Mouse (Mus musculus) hindbrain, embryonic 11.5 days (tissue): Measurements from ENCODE around the gene Cyth4. TPM values are rescaled to one million over a fixed set of nuclear protein-coding genes. Genes with fewer than 3 reads are reported as not detected.
A peak's percentile ranks its signal among the peaks of the same experiment; 100 is the strongest.

Experiments used
- ATAC-seq: fragments of 200-750 bp; cut with Nextera tagmentation; 2 replicates; pipeline ENCODE4 v1.8.0; 2017; ENCODE audit warnings: mild to moderate bottlenecking, moderate TSS enrichment, moderate library complexity; ENCODE audit not compliant: low FRiP score
- DNase-seq: peaks from one replicate; pipeline ENCODE4 v3.0.0-alpha.2; 2015; ENCODE audit warnings: low spot score
- H3K27ac ChIP-seq: fragments of 300-500 bp; sonication (generic); 2 replicates; pipeline ENCODE4 v1.5.1; 2014; ENCODE audit warnings: mild to moderate bottlenecking, low read depth, low read length
- H3K27me3 ChIP-seq: fragments of 300-500 bp; sonication (generic); 2 replicates; pipeline ENCODE4 v1.6.1; 2014; ENCODE audit warnings: mild to moderate bottlenecking, low read length, moderate library complexity, mixed read lengths; ENCODE audit not compliant: control insufficient read depth, insufficient read depth
- H3K36me3 ChIP-seq: fragments of 300-500 bp; sonication (generic); 2 replicates; pipeline ENCODE4 v1.6.1; 2014; ENCODE audit warnings: mild to moderate bottlenecking, low read length, moderate library complexity, mixed read lengths; ENCODE audit not compliant: control insufficient read depth, insufficient read depth
- H3K4me1 ChIP-seq: fragments of 300-500 bp; sonication (generic); replicated peaks from 2 replicates; pipeline ENCODE4 v1.6.1; 2014; ENCODE audit warnings: low read length, mixed read lengths; ENCODE audit not compliant: control insufficient read depth, insufficient read depth
- H3K4me2 ChIP-seq: fragments of 300-500 bp; sonication (generic); replicated peaks from 2 replicates; pipeline ENCODE4 v1.6.1; 2014; ENCODE audit warnings: mild to moderate bottlenecking, low read depth, low read length
- H3K4me3 ChIP-seq: fragments of 300-500 bp; sonication (generic); 2 replicates; pipeline ENCODE4 v1.5.1; 2014; ENCODE audit warnings: low read depth, low read length
- H3K9ac ChIP-seq: fragments of 300-500 bp; sonication (generic); 2 replicates; pipeline ENCODE4 v1.6.1; 2014; ENCODE audit warnings: low read depth, low read length
- H3K9me3 ChIP-seq: fragments of 300-500 bp; sonication (generic); 2 replicates; pipeline ENCODE4 v1.6.1; 2016; ENCODE audit warnings: low read length; ENCODE audit not compliant: control insufficient read depth
- WGBS: fragments of 180-500 bp; shearing (Covaris S2); extraction: QIAGEN DNeasy Blood & Tissue Kit; methylation state at CpG from one replicate; pipeline ENCODE4 v1.1.7; 2014; 5-methylcytosine and 5-hydroxymethylcytosine counted together
- polyA plus RNA-seq: library from polyadenylated mRNA; unstranded; fragments of >200 nt; fragmentation: Nextera tagmentation; extraction: Ambion mirVana; gene quantifications from 2 replicates; pipeline ENCODE4 v1.2.1, GENCODE M21; 2014

Cyth4 gene
- 2.1 and 4.4 TPM in 2 replicates for polyA plus RNA-seq

- no peaks in the 10 kb centered on the region for H3K36me3 ChIP-seq
- no peak within 1 kb of the TSS for H3K4me3 ChIP-seq
- 85% methylated on average over 7 of the region's 7 CpGs for WGBS
- H3K4me2 ChIP-seq, result no peak within 1 kb of the TSS
- no peaks in the 10 kb centered on the region for H3K9me3 ChIP-seq
- no peaks in the 10 kb centered on the region for H3K4me1 ChIP-seq
- ATAC-seq, result no peak
- DNase-seq, result no peak
- H3K27ac ChIP-seq, result no peak within 1 kb of the TSS
- no peaks in the 10 kb centered on the region for H3K27me3 ChIP-seq
- no peak within 1 kb of the TSS for H3K9ac ChIP-seq
Measured at GRCm38 (mm10) chr15:78596914-78597313, at the start of gene Cyth4. Cyth4 (plus strand) TSS chr15:78597047.

- no peak for ATAC-seq
- Histone ChIP-seq H3K4me2 (no peak overlapping the region), H3K4me3 (no peak overlapping the region), H3K27ac (no peak overlapping the region), H3K36me3 (no peaks in the 10 kb centered on the region), H3K4me1 (peaks cover 5% of the 10 kb centered on the region), H3K9ac (no peak overlapping the region), H3K9me3 (no peaks in the 10 kb centered on the region), H3K27me3 (no peaks in the 10 kb centered on the region)
- DNase-seq, result peak; percentile 16
- WGBS, result 40% methylated on average over 5 of the region's 5 CpGs
Measured at GRCm38 (mm10) chr15:78547415-78548335, 49.2 kb upstream of the Cyth4 start.

- H3K4me2 ChIP-seq, result no peak overlapping the region
- no peaks in the 10 kb centered on the region for H3K27me3 ChIP-seq
- H3K36me3 ChIP-seq, result no peaks in the 10 kb centered on the region
- H3K9me3 ChIP-seq, result no peaks in the 10 kb centered on the region
- H3K27ac ChIP-seq, result no peak overlapping the region
- DNase-seq (peak; percentile 28), ATAC-seq (no peak)
- WGBS, result 37% methylated on average over 3 of the region's 3 CpGs
- H3K4me1 ChIP-seq, result peaks cover 5% of the 10 kb centered on the region
- no peak overlapping the region for H3K4me3 ChIP-seq
- H3K9ac ChIP-seq, result no peak overlapping the region
Measured at GRCm38 (mm10) chr15:78548336-78548665, 48.5 kb upstream of the Cyth4 start.

- H3K27me3 ChIP-seq, result no peaks in the 10 kb centered on the region
- DNase-seq (no peak), ATAC-seq (no peak)
- H3K9ac ChIP-seq, result no peak overlapping the region
- H3K27ac ChIP-seq, result no peak overlapping the region
- H3K4me2 ChIP-seq, result no peak overlapping the region
- H3K4me1 ChIP-seq, result peaks cover 5% of the 10 kb centered on the region
- H3K36me3 ChIP-seq, result no peaks in the 10 kb centered on the region
- H3K9me3 ChIP-seq, result no peaks in the 10 kb centered on the region
- H3K4me3 ChIP-seq, result no peak overlapping the region
- WGBS, result 76% methylated on average over 8 of the region's 8 CpGs
Measured at GRCm38 (mm10) chr15:78548711-78549110, 48.1 kb upstream of the Cyth4 start.

GRCm38 (mm10) chr15:78549189-78549734, 47.6 kb upstream of the Cyth4 start:
- Histone ChIP-seq H3K4me2 (no peak overlapping the region), H3K4me1 (peaks cover 3% of the 10 kb centered on the region), H3K27ac (no peak overlapping the region), H3K27me3 (no peaks in the 10 kb centered on the region), H3K4me3 (no peak overlapping the region), H3K9ac (no peak overlapping the region), H3K36me3 (no peaks in the 10 kb centered on the region), H3K9me3 (no peaks in the 10 kb centered on the region)
- WGBS, result 80% methylated on average over 4 of the region's 4 CpGs
- DNase-seq, result no peak
- no peak for ATAC-seq

GRCm38 (mm10) chr15:78554545-78555313, 42.1 kb upstream of the Cyth4 start:
- Histone ChIP-seq H3K4me2 (no peak overlapping the region), H3K9ac (no peak overlapping the region), H3K4me3 (no peak overlapping the region), H3K9me3 (no peaks in the 10 kb centered on the region), H3K36me3 (no peaks in the 10 kb centered on the region), H3K27ac (no peak overlapping the region), H3K4me1 (no peaks in the 10 kb centered on the region), H3K27me3 (no peaks in the 10 kb centered on the region)
- DNase-seq (no peak), ATAC-seq (no peak)
- WGBS, result 60% methylated on average over 25 of the region's 25 CpGs

GRCm38 (mm10) chr15:78557693-78558535, 38.9 kb upstream of the Cyth4 start:
- DNase-seq, result no peak
- Histone ChIP-seq H3K36me3 (no peaks in the 10 kb centered on the region), H3K9ac (no peak overlapping the region), H3K4me3 (no peak overlapping the region), H3K4me2 (no peak overlapping the region), H3K4me1 (no peaks in the 10 kb centered on the region), H3K27me3 (no peaks in the 10 kb centered on the region), H3K9me3 (no peaks in the 10 kb centered on the region), H3K27ac (no peak overlapping the region)
- no peak for ATAC-seq
- WGBS, result 64% methylated on average over 10 of the region's 10 CpGs
